Mouse (Mus musculus) CH12.LX (cell line): Measurements from ENCODE around the gene Plpp3.

Source experiments
- CTCF ChIP-seq, 2 experiments: IDR thresholded peaks in 1 of 2; conservative IDR thresholded peaks in 1 of 2; 2 replicates each; pipeline ENCODE4 v1.5.1; 2011 to 2012; ENCODE audit warnings: low read depth in 2 of 2, low read length in 2 of 2, improper control_type of control experiment in 1 of 2, inconsistent platforms in 1 of 2, mild to moderate bottlenecking in 1 of 2, moderate library complexity in 1 of 2
- IRF4 ChIP-seq: IDR thresholded peaks from 2 replicates; pipeline ENCODE4 v1.6.1; 2014; ENCODE audit warnings: low read depth, mild to moderate bottlenecking, inconsistent platforms, low read length, improper control_type of control experiment
- POLR2A ChIP-seq: IDR thresholded peaks from 2 replicates; pipeline ENCODE4 v1.6.1; 2011; ENCODE audit warnings: low read depth, mild to moderate bottlenecking, improper control_type of control experiment, low read length
- SMC3 ChIP-seq: IDR thresholded peaks from 2 replicates; pipeline ENCODE4 v1.6.1; 2011; ENCODE audit warnings: low read depth, low read length, improper control_type of control experiment
- TBP ChIP-seq: conservative IDR thresholded peaks from 2 replicates; pipeline ENCODE4 v1.6.1; 2011; ENCODE audit warnings: low read depth, low read length, improper control_type of control experiment

GRCm38 (mm10) chr4:105156955-105157275 is 232 bp upstream of the Plpp3 start:
- peak in 1 of 2 experiments; percentile 64; a peak in 2 of 4 replicates for TF ChIP-seq CTCF (conservative IDR thresholded peaks at IDR 0.05 in 1 of 2, IDR thresholded peaks at IDR 0.05 in 1 of 2; ENCODE audit: low read depth in 2 of 2, low read length in 2 of 2)
- TF ChIP-seq SMC3: peak; percentile 42
- no peak for TF ChIP-seq POLR2A
- TF ChIP-seq IRF4: no peak
- TF ChIP-seq TBP: no peak
